Mouse (Mus musculus): ENCODE data around the gene Zkscan5. TPM values are rescaled to one million over a fixed set of nuclear protein-coding genes. Genes with fewer than 3 reads are reported as not detected.

Gene Zkscan5
- polyA plus RNA-seq, 1 experiment from 2014 or later = 21.2 TPM

DNA sequence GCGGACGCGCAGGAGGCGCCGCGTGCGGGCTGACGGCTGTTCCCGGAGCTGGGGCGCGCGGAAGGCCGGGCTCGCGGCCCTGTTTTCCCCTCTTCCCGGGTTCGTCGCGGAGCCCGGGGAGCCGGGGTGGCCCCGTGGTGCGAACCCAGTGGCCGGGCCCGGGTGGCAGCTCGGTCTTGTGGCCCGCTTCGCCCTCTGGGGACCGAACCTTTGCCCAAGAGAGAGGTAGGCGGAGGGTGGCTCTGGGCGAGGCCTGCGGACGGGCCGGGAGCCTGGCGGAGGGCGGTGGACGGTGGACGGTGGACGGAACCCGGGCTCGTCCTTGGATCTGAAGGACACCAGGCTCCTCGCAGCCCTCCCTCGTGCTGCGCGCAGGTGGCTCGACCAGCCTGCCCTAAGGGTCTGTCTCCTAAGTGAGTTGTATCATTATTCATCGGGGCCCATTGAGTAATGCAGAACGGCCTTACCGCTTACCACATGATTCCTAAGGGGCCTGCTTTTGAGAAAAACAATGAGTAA is 27.6 kb downstream of the Zkscan5 start:
- Histone ChIP-seq H3K4me2 (ENCODE audit: low read depth, severe bottlenecking) (peak overlapping the region; percentile 69), H3K4me3 (ENCODE audit: low read depth, low read length) (peak overlapping the region; percentile 99), H3K9me3 (ENCODE audit: control insufficient read depth, low read length) (no peaks in the 10 kb centered on the region), H3K27ac (replicated peaks; ENCODE audit: low read depth, low read length) (no peak overlapping the region), H3K27me3 (ENCODE audit: control insufficient read depth, insufficient read depth, low read length) (no peaks in the 10 kb centered on the region), H3K4me1 (ENCODE audit: control insufficient read depth, insufficient read depth, low read length) (0 out of 2 replicates have a peak, but pooled peaks cover 3% of the 10 kb centered on the region), H3K36me3 (ENCODE audit: control insufficient read depth, insufficient read depth, low read length) (peaks cover 12% of the 10 kb centered on the region), H3K9ac (ENCODE audit: low read length) (peak overlapping the region; percentile 92)
- ATAC-seq (ENCODE audit: insufficient number of reproducible peaks, low FRiP score, low TSS enrichment, low read depth) (peak; percentile 48), DNase-seq (ENCODE audit: low spot score) (no peak)
- under 1% methylated on average over 39 of the region's 49 CpGs for WGBS

DNA sequence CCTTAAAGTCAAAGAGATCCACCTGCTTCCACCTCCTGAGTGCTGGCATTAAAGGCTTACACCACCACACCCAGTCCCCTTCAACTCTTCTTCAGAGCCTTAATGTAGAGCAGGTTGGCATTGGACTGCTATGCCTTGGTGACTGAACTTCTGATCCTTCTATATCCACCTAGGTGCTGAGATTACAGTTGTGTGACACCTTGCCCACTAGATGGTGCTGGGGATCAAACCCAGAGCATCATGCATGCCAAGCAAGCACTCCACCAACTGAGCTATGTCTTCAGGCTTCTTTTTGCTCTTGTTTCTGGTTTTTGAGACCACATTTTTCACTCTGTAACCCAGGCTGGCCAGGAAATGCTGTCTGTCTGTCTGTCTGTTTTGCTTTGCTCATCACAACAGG is 30.3 kb downstream of the Zkscan5 start:
- H3K36me3 ChIP-seq (ENCODE audit: control insufficient read depth, insufficient read depth, low read length) = peaks cover 12% of the 10 kb centered on the region
- H3K9me3 ChIP-seq (ENCODE audit: control insufficient read depth, low read length) = no peaks in the 10 kb centered on the region
- H3K9ac ChIP-seq (ENCODE audit: low read length) = no peak overlapping the region
- ATAC-seq (ENCODE audit: insufficient number of reproducible peaks, low FRiP score, low TSS enrichment, low read depth) (no peak), DNase-seq (ENCODE audit: low spot score) (peak; percentile 34)
- H3K4me3 ChIP-seq (ENCODE audit: low read depth, low read length) = no peak overlapping the region
- H3K27me3 ChIP-seq (ENCODE audit: control insufficient read depth, insufficient read depth, low read length) = no peaks in the 10 kb centered on the region
- 0 out of 2 replicates have a peak, but pooled peaks cover 3% of the 10 kb centered on the region for H3K4me1 ChIP-seq (ENCODE audit: control insufficient read depth, insufficient read depth, low read length)
- H3K4me2 ChIP-seq (ENCODE audit: low read depth, severe bottlenecking) = no peak overlapping the region
- no peak overlapping the region for H3K27ac ChIP-seq (replicated peaks; ENCODE audit: low read depth, low read length)

- Histone ChIP-seq H3K4me1 (ENCODE audit: control insufficient read depth, insufficient read depth, low read length) (no peaks in the 10 kb centered on the region), H3K27me3 (ENCODE audit: control insufficient read depth, insufficient read depth, low read length) (no peaks in the 10 kb centered on the region), H3K4me2 (ENCODE audit: low read depth, severe bottlenecking) (no peak overlapping the region), H3K27ac (replicated peaks; ENCODE audit: low read depth, low read length) (no peak overlapping the region), H3K4me3 (ENCODE audit: low read depth, low read length) (no peak overlapping the region), H3K9me3 (ENCODE audit: control insufficient read depth, low read length) (no peaks in the 10 kb centered on the region; the same call in 1 of the 2 replicates), H3K36me3 (ENCODE audit: control insufficient read depth, insufficient read depth, low read length) (no peaks in the 10 kb centered on the region; the same call in 1 of the 2 replicates), H3K9ac (ENCODE audit: low read length) (no peak overlapping the region)
- 94% methylated on average over 3 of the region's 3 CpGs for WGBS
- ATAC-seq (ENCODE audit: insufficient number of reproducible peaks, low FRiP score, low TSS enrichment, low read depth) (no peak), DNase-seq (ENCODE audit: low spot score) (no peak)
These were observed 45.2 kb downstream of the Zkscan5 start for GRCm38 (mm10) chr5:145249520-145249919.

Other genes with a start within 250 kb of the Zkscan5 start
- 20.1 and 22.4 TPM in 2 replicates for gene Smurf1, start 238.7 kb upstream of the Zkscan5 start, polyA plus RNA-seq (2014; fragmentation: Nextera tagmentation; extraction: Ambion mirVana)
- not detected in 2 replicates for gene Gm4871, start 171.8 kb upstream of the Zkscan5 start, polyA plus RNA-seq (2014; fragmentation: Nextera tagmentation; extraction: Ambion mirVana)
- not detected in 2 replicates for gene 1700018F24Rik, start 161.6 kb upstream of the Zkscan5 start, polyA plus RNA-seq (2014; fragmentation: Nextera tagmentation; extraction: Ambion mirVana)
- 148 and 152 TPM in 2 replicates for gene Arpc1a, start 120.7 kb upstream of the Zkscan5 start, polyA plus RNA-seq (2014; fragmentation: Nextera tagmentation; extraction: Ambion mirVana)
- 0.13 and 0.14 TPM in 2 replicates for gene Kpna7, start 120.5 kb upstream of the Zkscan5 start, polyA plus RNA-seq (2014; fragmentation: Nextera tagmentation; extraction: Ambion mirVana)
- 90.5 and 101 TPM in 2 replicates for gene Arpc1b, start 90.3 kb upstream of the Zkscan5 start, polyA plus RNA-seq (2014; fragmentation: Nextera tagmentation; extraction: Ambion mirVana)
- 140 and 151 TPM in 2 replicates for gene Pdap1, start 64.3 kb upstream of the Zkscan5 start, polyA plus RNA-seq (2014; fragmentation: Nextera tagmentation; extraction: Ambion mirVana)
- 286 and 287 TPM in 2 replicates for gene Bud31, start 64.2 kb upstream of the Zkscan5 start, polyA plus RNA-seq (2014; fragmentation: Nextera tagmentation; extraction: Ambion mirVana)
- gene Ptcd1, start 37.5 kb upstream of the Zkscan5 start, polyA plus RNA-seq (2014; fragmentation: Nextera tagmentation; extraction: Ambion mirVana) = 15.1 TPM in 2 replicates
- gene Cpsf4, start 37.3 kb upstream of the Zkscan5 start, polyA plus RNA-seq (2014; fragmentation: Nextera tagmentation; extraction: Ambion mirVana) = 39.8 and 40.6 TPM in 2 replicates
- gene Atp5j2, start 12.5 kb upstream of the Zkscan5 start, polyA plus RNA-seq (2014; fragmentation: Nextera tagmentation; extraction: Ambion mirVana) = 568 and 582 TPM in 2 replicates
- 5.9 and 8.4 TPM in 2 replicates for gene Zkscan14, start 2.7 kb upstream of the Zkscan5 start, polyA plus RNA-seq (2014; fragmentation: Nextera tagmentation; extraction: Ambion mirVana)
- gene Zfp655, start 27.2 kb downstream of the Zkscan5 start, polyA plus RNA-seq (2014; fragmentation: Nextera tagmentation; extraction: Ambion mirVana) = 34.4 and 37.8 TPM in 2 replicates
- 0.40 and 0.94 TPM in 2 replicates for gene Zscan25, start 75.9 kb downstream of the Zkscan5 start, polyA plus RNA-seq (2014; fragmentation: Nextera tagmentation; extraction: Ambion mirVana)
- gene Cyp3a57, start 140.7 kb downstream of the Zkscan5 start, polyA plus RNA-seq (2014; fragmentation: Nextera tagmentation; extraction: Ambion mirVana) = not detected in 2 replicates